Mouse (Mus musculus): ENCODE results near the gene Arl5a.

Arl5a gene

GRCm38 (mm10) chr2:52359722-52360121 lies 65.0 kb downstream of the Arl5a start:
- no peak for DNase-seq (ENCODE audit: low spot score)

DNA sequence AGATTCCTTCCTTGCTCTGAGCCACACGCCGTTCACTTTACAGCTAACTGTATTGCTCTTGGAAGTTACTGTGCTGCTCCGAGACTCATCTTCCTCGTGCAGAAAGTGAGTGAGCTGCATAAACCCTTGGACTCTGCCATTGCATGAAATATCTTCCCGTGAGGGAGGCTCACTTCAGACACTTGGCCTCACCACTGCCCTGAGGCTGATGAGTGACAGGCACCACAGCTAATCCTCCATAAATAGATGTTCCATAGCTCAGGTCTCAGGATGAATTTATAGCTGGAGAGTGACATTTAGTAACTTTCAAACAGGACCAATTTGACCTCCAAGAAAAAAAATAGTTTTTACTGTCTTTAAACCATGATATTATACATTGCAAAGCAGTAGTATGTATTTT lies 66.5 kb downstream of the Arl5a start:
- DNase-seq (ENCODE audit: low spot score), result no peak

DNA sequence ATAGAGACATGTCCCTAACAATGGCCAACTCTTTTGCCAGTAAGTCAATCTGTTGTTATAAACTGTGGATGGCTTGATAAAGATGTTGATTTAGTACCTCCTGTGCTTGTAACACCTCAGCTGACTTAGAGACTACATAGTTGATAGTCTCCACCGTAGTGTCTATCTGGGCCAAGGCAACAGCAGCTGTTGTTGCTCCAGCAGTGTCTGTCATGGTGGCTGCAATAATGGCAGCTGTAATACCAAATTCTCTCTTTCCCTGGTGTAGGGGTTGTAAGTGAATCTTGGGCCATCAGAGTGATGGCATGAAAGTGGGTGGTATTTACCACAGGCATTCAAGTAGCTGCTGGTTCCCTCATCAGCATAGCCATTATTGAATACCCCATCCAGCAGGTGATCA lies 73.7 kb downstream of the Arl5a start:
- DNase-seq (ENCODE audit: low spot score), result no peak

Data from urinary bladder, postnatal 14 days (tissue).